ENCODE assay signal across 8 mouse cellular contexts in genomic region chr9:5308561-5308960, GRCm38 (mm10). TPM values are rescaled to one million over a fixed set of nuclear protein-coding genes. Genes with fewer than 3 reads are reported as not detected.
DNase-seq lines count a peak whose midpoint lies in the region; ATAC-seq lines count a peak whose summit lies in the region.

Casp4 (plus strand) TSS chr9:5308828.

- ATAC-seq in monocyte, adult 5-6 weeks (replicated peaks; ENCODE audit: insufficient number of reproducible peaks, low FRiP score, low TSS enrichment, poor library complexity, severe bottlenecking) = peak; percentile 88

- DNase-seq in gastrocnemius, postnatal 25 days = peak; percentile 12
- DNase-seq in gastrocnemius, postnatal 4 days (ENCODE audit: low spot score in 2 of 2) = no peak
- DNase-seq in forelimb bud, embryonic 11.5 days (ENCODE audit: low read depth, low spot score) = peak; percentile 9
- DNase-seq in kidney, postnatal 10 days = peak; percentile 18
- DNase-seq in cerebellum, adult 9-10 months = no peak
- no peak for DNase-seq in ovary, postnatal 10 days (ENCODE audit: low spot score)
- no peak for DNase-seq in embryo, embryonic 10.5 days (ENCODE audit: low spot score)

RNA-seq across cellular contexts. Expression of gene Casp4, which starts in this region (rescaled TPM):
- 1 to 10 TPM in 1 of 2 experiments, under 1 TPM in 1; 0.74 to 1.7 TPM for total RNA-seq in gastrocnemius, postnatal 25 days (2021)
- total RNA-seq in gastrocnemius, postnatal 4 days (2021) = 1 to 10 TPM; 2.7 to 3.0 TPM
- 59.4 to 98.6 TPM (median 74.0 TPM) in 3 replicates for total RNA-seq in monocyte, adult 5-6 weeks (2017)

Comparison
In these comparisons a context has a peak if more than half of its experiments do, and no peak if none do; other contexts are left out.
1. RNA of gene Casp4 (total RNA-seq): 59.4 to 98.6 TPM in monocyte, adult 5-6 weeks; 2.7 to 3.0 TPM in gastrocnemius, postnatal 4 days and 0.74 to 1.7 TPM in gastrocnemius, postnatal 25 days; every median in the first group is over 10 times any median in the second.
2. DNase-seq: peak in gastrocnemius, postnatal 25 days (single experiment), forelimb bud, embryonic 11.5 days (single experiment) and kidney, postnatal 10 days (single experiment); none in gastrocnemius, postnatal 4 days (0 of 2), cerebellum, adult 9-10 months (single experiment), ovary, postnatal 10 days (single experiment) and embryo, embryonic 10.5 days (single experiment).